Mouse (Mus musculus) forelimb bud, embryonic 11.5 days (tissue): ENCODE data around the gene Psen1.

Source experiments
- DNase-seq: peaks from one replicate; pipeline ENCODE4 v3.0.0-alpha.2; 2012; ENCODE audit warnings: low read depth, low spot score

The Psen1 gene

DNA sequence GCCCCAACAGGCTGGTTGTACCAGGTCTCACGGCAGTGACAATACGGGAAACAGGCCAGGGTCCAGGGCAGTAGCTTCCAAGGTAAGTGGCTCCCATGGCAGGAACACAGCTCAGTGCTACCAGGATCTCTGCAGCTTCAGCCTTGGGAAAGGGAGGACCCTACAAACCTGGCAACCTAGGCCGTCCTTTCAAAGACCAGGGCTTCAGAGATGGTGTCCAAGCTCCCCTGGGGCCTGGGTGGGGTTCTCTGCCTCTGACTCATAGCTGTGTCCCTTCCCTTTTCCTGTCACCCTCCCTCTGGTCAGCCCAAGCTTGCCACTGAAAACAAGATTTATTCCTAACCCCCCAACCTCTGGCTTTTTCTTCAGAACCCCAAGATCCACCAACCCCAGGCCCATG is 92.2 kb downstream of the Psen1 start:
- no peak for DNase-seq

DNA sequence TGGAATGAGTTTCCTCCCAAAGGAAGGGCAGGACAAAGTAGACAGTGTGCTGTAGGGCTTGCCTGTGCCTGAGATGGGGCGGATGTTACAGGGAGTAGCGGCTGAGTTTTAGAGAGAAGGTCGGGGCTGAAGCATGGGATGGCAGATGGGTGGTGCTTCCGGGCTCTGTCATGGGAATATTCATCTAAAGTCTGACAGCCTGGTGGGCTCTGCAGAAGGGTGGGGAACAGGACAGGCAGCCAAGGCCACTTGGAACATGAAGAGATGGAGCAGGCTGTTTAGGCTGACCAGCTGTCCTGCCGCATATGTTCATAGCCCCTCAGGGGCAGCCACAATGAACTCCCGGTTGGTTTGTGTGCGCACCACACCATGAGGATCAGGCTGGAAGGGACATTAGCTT is 93.3 kb downstream of the Psen1 start:
- DNase-seq = no peak

DNA sequence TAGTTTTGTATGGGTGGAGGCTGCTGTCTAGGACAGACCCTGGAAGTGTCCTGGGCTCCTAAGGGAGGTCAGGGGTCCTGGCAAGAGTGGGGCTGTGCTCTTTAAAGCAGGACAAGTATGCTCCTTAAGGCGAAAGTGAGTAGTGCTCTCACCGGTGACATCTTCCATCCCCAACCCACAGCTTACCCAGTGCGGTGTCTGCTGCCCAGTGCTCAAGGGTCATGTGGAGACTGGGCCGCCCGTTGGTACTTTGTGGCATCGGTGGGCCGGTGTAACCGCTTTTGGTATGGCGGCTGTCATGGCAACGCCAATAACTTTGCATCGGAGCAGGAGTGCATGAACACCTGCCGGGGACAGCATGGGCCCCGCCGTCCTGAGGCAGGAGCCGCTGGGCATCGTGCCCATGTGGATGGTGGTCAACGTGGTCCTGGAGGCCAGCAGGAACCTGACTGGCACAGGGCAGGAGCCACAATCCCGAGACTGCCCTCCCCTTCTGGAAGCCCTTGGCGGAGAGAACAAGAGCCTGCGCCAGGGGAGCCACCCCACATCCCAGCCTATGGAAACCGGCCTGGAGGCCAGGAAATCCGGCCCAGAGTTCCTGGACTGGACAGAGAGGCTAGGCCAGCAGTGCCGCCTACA is 93.8 kb downstream of the Psen1 start:
- DNase-seq = no peak

DNA sequence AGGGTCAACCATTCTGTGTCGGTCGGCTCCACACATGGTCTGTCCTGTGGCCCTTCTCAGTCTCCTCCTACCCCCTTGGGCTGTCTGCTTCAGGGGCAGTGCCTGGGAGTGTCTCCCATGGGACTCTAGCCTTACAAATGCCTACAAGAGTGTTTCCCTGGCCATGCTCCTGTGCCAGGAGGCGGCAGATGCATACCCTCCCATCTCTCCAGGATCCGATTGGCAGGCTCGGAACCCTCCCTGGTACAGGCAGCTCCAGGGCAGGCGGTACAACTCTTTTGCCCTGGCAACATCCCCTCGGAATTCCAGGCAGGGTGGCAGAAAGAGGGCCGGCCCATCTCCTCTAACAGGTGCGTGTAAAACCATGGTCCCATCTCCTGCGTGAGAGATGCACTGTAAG is 94.7 kb downstream of the Psen1 start:
- DNase-seq = no peak
